ENCODE assay signal across 13 mouse cellular contexts in the genomic region with DNA sequence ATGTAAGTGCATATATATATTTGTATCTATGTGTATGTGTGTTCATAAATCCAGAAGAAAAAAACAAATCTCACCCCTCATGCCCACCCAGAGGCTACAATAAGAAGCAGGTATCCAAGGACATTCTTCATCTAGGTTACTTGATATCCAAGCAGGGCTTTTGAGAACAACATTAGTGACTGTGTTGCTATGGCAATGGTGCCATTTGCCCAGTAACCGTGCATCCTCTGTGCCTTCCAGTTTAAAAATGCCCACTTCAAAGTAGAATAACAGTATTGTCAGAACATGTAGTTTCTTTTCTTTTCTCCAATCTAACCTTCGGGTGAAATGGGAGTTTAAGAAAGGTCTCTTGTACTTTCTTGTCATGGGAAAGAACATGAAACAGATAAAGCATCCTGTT.
"Had no signal": no experiment of that assay in that cellular context is flagged by ENCODE, and none has a peak within 500 bp of the region (broad histone marks: within the 10 kb centered on the region; RNA-seq: fewer than 3 reads in every experiment).

No protein-coding gene starts in this region.

- H3K4me2 ChIP-seq: limb, embryonic 13.5 days; neural tube, embryonic 12.5 days had no signal

- H3K9me3 ChIP-seq: limb, embryonic 13.5 days; neural tube, embryonic 12.5 days had no signal

- H3K27ac ChIP-seq: kidney, postnatal 0 days; limb, embryonic 13.5 days; liver, embryonic 14.5 days; neural tube, embryonic 12.5 days; stomach, postnatal 0 days had no signal

- H3K4me1 ChIP-seq: limb, embryonic 13.5 days; neural tube, embryonic 12.5 days had no signal

- H3K9ac ChIP-seq: limb, embryonic 13.5 days; liver, embryonic 14.5 days; neural tube, embryonic 12.5 days had no signal

- DNase-seq: kidney, adult 11 months; kidney, adult 9 months; kidney, postnatal 36 days; left cerebral cortex, postnatal 4 days; lung, adult 18-20 months; right cerebral cortex, postnatal 14 days; thymus, adult 18-20 months; thymus, postnatal 14 days had no signal

- H3K4me3 ChIP-seq: limb, embryonic 13.5 days; neural tube, embryonic 12.5 days had no signal

- H3K27me3 ChIP-seq: limb, embryonic 13.5 days; neural tube, embryonic 12.5 days had no signal

- H3K36me3 ChIP-seq: limb, embryonic 13.5 days; neural tube, embryonic 12.5 days had no signal
